Mouse (Mus musculus) heart, embryonic 16.5 days (tissue): Measurements from ENCODE around the gene Tagln. TPM values are rescaled to one million over a fixed set of nuclear protein-coding genes. Genes with fewer than 3 reads are reported as not detected.

ENCODE experiments used
- ATAC-seq: fragments of 200-750 bp; cut with Nextera tagmentation; replicated peaks from 2 replicates; pipeline ENCODE4 v1.8.0; 2017; ENCODE audit warnings: moderate number of reproducible peaks; ENCODE audit not compliant: insufficient read depth, low FRiP score; ENCODE audit errors: extremely low read depth
- H3K27ac ChIP-seq: fragments of 300-500 bp; sonication (generic); 2 replicates; pipeline ENCODE4 v1.5.1; 2014; ENCODE audit warnings: mild to moderate bottlenecking, low read length, control low read depth, moderate library complexity
- H3K27me3 ChIP-seq: fragments of 300-500 bp; sonication (generic); 2 replicates; pipeline ENCODE4 v1.6.1; 2014; ENCODE audit warnings: low read length, mixed read lengths; ENCODE audit not compliant: control insufficient read depth, insufficient read depth
- H3K36me3 ChIP-seq: fragments of 300-500 bp; sonication (generic); 2 replicates; pipeline ENCODE4 v1.6.1; 2014; ENCODE audit not compliant: control insufficient read depth, insufficient read depth
- H3K4me1 ChIP-seq: fragments of 300-500 bp; sonication (generic); 2 replicates; pipeline ENCODE4 v1.6.1; 2014; ENCODE audit warnings: low read length, mixed read lengths; ENCODE audit not compliant: control insufficient read depth, insufficient read depth
- H3K4me2 ChIP-seq: fragments of 300-500 bp; sonication (generic); 2 replicates; pipeline ENCODE4 v1.6.1; 2014; ENCODE audit warnings: low read depth, mild to moderate bottlenecking, control low read depth, low read length
- H3K4me3 ChIP-seq: fragments of 300-500 bp; sonication (generic); 2 replicates; pipeline ENCODE4 v1.5.1; 2014; ENCODE audit warnings: mild to moderate bottlenecking, control low read depth, low read length
- H3K9ac ChIP-seq: fragments of 300-500 bp; sonication (generic); 2 replicates; pipeline ENCODE4 v1.6.1; 2014; ENCODE audit warnings: low read length, control low read depth
- H3K9me3 ChIP-seq: fragments of 300-500 bp; sonication (generic); replicated peaks from 2 replicates; pipeline ENCODE4 v1.6.1; 2016; ENCODE audit warnings: low read length; ENCODE audit not compliant: control insufficient read depth
- WGBS: fragments of 180-500 bp; shearing (Covaris S2); extraction: QIAGEN DNeasy Blood & Tissue Kit; methylation state at CpG from one replicate; pipeline ENCODE4 v1.1.7; 2014; 5-methylcytosine and 5-hydroxymethylcytosine counted together
- polyA plus RNA-seq: library from polyadenylated mRNA; unstranded; fragments of >200 nt; fragmentation: Nextera tagmentation; extraction: Ambion mirVana; gene quantifications from 2 replicates; pipeline ENCODE4 v1.2.1, GENCODE M21; 2015

Gene Tagln
- polyA plus RNA-seq, 1 experiment from 2014 or later, result 77.9 TPM

DNA sequence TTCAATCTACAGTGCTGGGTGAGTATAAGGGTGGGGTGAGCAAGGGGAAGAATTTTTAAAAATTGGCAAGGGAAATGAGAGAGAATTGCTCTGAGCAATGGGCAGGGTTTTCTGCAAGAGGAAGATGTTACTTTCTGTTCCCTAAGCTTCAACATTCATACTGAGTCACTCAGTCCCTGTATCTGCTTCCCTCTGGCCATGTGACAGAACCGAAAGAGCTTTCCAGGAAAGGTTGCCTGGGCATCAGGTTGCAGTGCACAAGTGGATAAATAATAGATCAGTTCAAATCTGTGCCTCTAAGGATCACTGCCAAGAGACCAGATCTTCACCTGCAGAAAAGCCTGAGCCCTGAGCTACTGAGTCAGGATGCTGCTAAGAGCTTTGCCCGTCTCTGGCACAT, 26.0 kb upstream of the Tagln start:
- H3K9me3 ChIP-seq, result no peaks in the 10 kb centered on the region
- no peak overlapping the region for H3K9ac ChIP-seq
- WGBS, result 66% methylated on average over 2 of the region's 2 CpGs
- no peak for ATAC-seq
- peaks cover 11% of the 10 kb centered on the region; the same call in 1 of the 2 replicates for H3K4me1 ChIP-seq
- H3K4me2 ChIP-seq, result no peak overlapping the region
- H3K36me3 ChIP-seq, result peaks cover 26% of the 10 kb centered on the region
- no peak overlapping the region for H3K4me3 ChIP-seq
- H3K27me3 ChIP-seq, result no peaks in the 10 kb centered on the region
- H3K27ac ChIP-seq, result no peak overlapping the region

DNA sequence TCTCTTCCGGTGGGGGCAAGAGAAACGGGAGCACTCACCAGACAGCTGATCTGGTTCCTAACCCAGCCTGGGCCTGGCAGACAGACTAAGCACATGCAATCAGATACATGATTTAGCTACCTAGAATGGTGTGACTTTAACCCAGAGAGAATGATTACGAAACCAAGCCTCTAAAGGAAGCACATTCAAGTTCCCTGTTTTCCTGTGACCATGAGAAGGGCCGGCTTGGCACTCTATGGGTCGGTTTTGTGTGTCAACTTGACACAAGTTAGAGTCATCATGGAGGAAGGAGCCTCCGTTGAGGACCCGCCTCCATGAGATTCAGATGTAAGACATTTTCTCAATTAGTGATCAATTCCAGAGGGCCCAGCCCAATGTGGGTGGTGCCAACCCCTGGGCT, 23.8 kb upstream of the Tagln start:
- Histone ChIP-seq H3K27me3 (no peaks in the 10 kb centered on the region), H3K4me1 (peaks cover 15% of the 10 kb centered on the region), H3K36me3 (peaks cover 14% of the 10 kb centered on the region), H3K9ac (no peak overlapping the region), H3K9me3 (no peaks in the 10 kb centered on the region), H3K27ac (no peak overlapping the region), H3K4me3 (no peak overlapping the region), H3K4me2 (no peak overlapping the region)
- ATAC-seq, result no peak
- 83% methylated on average over 7 of the region's 7 CpGs for WGBS

- Histone ChIP-seq H3K36me3 (peaks cover 10% of the 10 kb centered on the region), H3K9ac (no peak overlapping the region), H3K27ac (peak overlapping the region; percentile 70), H3K4me3 (no peak overlapping the region), H3K4me1 (peaks cover 14% of the 10 kb centered on the region), H3K4me2 (no peak overlapping the region), H3K27me3 (no peaks in the 10 kb centered on the region), H3K9me3 (no peaks in the 10 kb centered on the region)
- no peak for ATAC-seq
- WGBS, result 49% methylated on average over 4 of the region's 4 CpGs
Measured at GRCm38 (mm10) chr9:45958851-45959250, 23.0 kb upstream of the Tagln start.

DNA sequence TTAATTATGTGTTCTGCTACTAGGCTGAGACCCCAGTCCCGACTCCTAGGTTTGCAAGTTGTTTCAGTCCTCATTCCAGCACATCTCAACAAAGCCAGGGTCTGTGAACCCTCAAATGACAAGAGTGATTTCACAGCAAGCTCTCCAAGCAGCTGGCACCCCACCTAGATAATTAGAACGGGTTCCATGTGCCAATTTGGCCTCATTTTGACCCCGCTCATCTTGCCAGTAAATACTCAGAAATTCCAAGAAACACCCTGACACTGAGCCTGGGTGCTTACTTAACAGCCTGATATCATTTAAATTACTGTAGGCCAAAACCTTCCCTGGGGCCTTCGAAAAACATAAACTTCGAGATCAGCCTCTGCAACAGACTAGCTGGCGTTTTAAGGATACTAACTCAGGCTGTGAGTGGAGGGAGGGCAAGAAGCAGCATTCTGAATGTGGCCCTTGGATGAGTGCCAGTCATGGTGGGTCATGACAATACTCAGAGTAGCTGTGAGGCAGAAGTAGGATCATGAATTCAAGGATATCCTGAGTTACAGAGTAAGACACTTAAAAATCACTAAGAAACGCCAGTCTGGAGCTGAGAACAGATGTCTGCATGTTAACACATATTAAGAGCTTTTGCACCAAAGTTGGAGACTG, 22.3 kb upstream of the Tagln start:
- ATAC-seq, result no peak
- 61% methylated on average over 7 of the region's 7 CpGs for WGBS

GRCm38 (mm10) chr9:45955107-45955963, 19.5 kb upstream of the Tagln start, which contains the start of gene Sidt2:
Gene Sidt2 (minus strand): TSS chr9:45955258.
- under 1% methylated on average over 48 of the region's 48 CpGs for WGBS
- peak within 1 kb of the TSS; percentile 92 for H3K4me2 ChIP-seq
- peak within 1 kb of the TSS; percentile 92 for H3K27ac ChIP-seq
- H3K36me3 ChIP-seq, result peaks cover 18% of the 10 kb centered on the region
- no peaks in the 10 kb centered on the region for H3K27me3 ChIP-seq
- H3K4me3 ChIP-seq, result peak within 1 kb of the TSS; percentile 92
- H3K9me3 ChIP-seq, result no peaks in the 10 kb centered on the region
- peaks cover 14% of the 10 kb centered on the region for H3K4me1 ChIP-seq
- ATAC-seq, result peak; percentile 94
- peak within 1 kb of the TSS; percentile 95 for H3K9ac ChIP-seq

More for the DNA sequence above, 22.3 kb upstream of the Tagln start:
- Histone ChIP-seq H3K9ac (no peak overlapping the region), H3K4me2 (no peak overlapping the region), H3K9me3 (no peaks in the 10 kb centered on the region), H3K4me1 (peaks cover 16% of the 10 kb centered on the region), H3K36me3 (peaks cover 8% of the 10 kb centered on the region), H3K27ac (peak overlapping the region; percentile 70), H3K4me3 (no peak overlapping the region), H3K27me3 (no peaks in the 10 kb centered on the region)

DNA sequence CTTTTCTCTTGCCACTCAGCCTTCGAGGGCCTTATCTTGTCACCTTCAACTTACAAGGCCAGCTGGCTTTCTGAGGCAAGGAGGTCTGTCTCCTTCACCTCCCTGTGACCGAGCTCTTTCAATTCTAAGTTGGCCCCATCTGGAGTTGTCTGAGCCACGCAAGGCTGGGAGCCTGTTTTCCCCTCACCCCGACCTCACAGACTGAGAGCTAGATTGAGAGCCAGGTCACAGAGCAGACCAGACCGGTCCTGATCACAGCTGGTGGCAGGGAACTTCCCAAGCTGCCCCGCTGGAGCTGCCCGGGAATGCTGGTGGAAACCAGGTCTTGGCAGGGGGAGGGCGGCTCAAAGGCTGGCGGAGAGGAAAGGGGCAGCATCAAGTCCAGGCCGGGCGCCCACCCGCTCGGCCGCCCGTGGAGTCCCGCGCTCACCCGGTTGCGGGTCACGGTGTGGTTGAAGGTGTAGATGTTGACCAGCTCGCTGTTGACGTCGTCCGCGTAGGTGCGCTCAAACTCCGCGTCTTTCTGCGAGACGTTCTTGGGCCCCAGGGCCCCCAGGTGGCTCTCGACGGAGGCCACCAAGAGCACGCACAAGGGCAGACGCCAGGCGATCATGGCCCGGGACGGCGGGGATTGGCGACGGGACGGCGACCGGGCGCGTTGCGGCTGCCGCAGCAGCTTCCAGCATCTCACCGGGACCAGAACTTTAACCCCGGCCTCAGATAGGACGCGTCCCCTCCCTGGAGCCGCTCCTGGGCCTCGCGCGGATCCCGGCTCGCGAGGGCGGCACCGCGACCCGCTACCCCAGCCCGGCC, 18.6 kb upstream of the Tagln start:
- peak overlapping the region; percentile 92 for H3K4me3 ChIP-seq
- under 1% methylated on average over 61 of the region's 63 CpGs for WGBS

DNA sequence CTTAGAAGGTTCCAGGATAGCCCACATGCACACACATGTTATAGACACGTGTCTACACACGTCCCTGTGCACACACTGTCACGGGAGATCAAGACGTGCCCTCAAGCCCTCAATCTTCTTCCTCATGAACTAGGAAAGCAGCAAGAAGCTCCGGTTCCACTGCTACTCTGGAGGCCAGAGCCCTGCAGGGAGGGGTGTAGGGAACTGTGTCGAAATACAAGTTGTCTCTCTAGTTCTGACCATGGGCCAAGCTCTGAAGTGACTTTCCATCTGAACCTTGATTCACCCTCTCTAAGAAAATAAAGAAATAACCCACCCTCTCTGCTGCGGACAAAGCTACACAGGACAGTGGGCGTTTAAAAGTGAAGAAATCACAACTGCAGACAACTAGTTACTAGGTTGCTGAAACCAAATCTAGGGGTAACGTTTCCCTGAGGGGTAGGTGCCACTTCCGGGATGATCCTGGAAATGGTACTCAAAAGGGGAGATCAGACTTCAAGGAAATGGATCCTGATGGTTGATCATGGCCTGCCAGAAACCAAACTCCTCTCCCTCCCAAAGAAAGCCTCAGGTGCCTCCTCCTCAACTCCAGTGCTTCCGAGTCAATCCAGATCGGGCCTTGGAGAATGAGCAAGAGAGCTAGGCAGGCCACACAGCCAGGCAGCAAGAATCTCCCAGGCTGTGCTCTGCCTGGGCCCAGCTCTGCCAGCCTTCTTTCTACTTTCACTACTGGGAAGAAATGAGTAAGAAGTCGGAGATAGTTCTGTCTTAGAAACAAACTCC, 17.8 kb upstream of the Tagln start:
- Histone ChIP-seq H3K36me3 (peaks cover 32% of the 10 kb centered on the region), H3K9ac (peak overlapping the region; percentile 95), H3K4me3 (peak overlapping the region; percentile 92), H3K4me1 (peaks cover 14% of the 10 kb centered on the region), H3K9me3 (no peaks in the 10 kb centered on the region), H3K27me3 (no peaks in the 10 kb centered on the region), H3K27ac (peak overlapping the region; percentile 92), H3K4me2 (peak overlapping the region; percentile 92)
- ATAC-seq, result no peak
- 47% methylated on average over 13 of the region's 13 CpGs for WGBS

More for the DNA sequence above, 18.6 kb upstream of the Tagln start:
- H3K27me3 ChIP-seq, result no peaks in the 10 kb centered on the region
- peak overlapping the region; percentile 92 for H3K27ac ChIP-seq
- peak overlapping the region; percentile 95 for H3K9ac ChIP-seq
- peaks cover 26% of the 10 kb centered on the region for H3K36me3 ChIP-seq
- peak; percentile 34 for ATAC-seq
- H3K4me2 ChIP-seq, result peak overlapping the region; percentile 92
- no peaks in the 10 kb centered on the region for H3K9me3 ChIP-seq
- H3K4me1 ChIP-seq, result peaks cover 14% of the 10 kb centered on the region

DNA sequence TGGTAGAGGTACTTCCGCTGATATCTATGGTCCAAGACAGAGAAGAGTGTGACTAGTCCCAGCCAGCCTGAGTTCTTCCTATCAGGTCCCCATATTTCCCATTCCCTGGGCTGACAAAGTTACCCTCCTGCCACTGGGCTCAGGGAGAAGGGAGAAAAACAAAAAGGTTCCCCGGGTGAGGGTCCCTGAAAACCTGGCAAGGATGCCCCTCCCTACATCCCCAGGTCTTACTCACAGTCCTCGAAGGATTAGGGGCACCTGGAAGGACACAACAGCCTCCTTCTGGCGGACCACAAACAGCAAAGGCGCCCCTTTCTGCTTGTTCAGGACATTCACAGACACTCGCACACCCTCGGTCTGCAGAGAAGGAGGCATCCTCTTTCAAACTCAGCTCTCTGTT, 17.0 kb upstream of the Tagln start:
- Histone ChIP-seq H3K4me1 (peaks cover 14% of the 10 kb centered on the region), H3K27ac (no peak overlapping the region), H3K9me3 (no peaks in the 10 kb centered on the region), H3K27me3 (no peaks in the 10 kb centered on the region), H3K4me2 (peak overlapping the region; percentile 92), H3K4me3 (peak overlapping the region; percentile 92), H3K36me3 (peaks cover 35% of the 10 kb centered on the region), H3K9ac (peak overlapping the region; percentile 95)
- no peak for ATAC-seq
- 83% methylated on average over 7 of the region's 7 CpGs for WGBS
